Mouse (Mus musculus) embryonic fibroblast, embryonic 13.5 days (primary cell): ENCODE data around the gene Hoxb3. TPM values are rescaled to one million over a fixed set of nuclear protein-coding genes. Genes with fewer than 3 reads are reported as not detected.

Experiments
- H3K27ac ChIP-seq: 2 replicates; pipeline ENCODE4 v1.5.1; 2012; ENCODE audit warnings: low read length, control low read depth, inconsistent platforms; ENCODE audit not compliant: insufficient read depth
- H3K4me1 ChIP-seq: 2 replicates; pipeline ENCODE4 v1.6.1; 2011; ENCODE audit warnings: low read length; ENCODE audit not compliant: control insufficient read depth, insufficient read depth
- H3K4me3 ChIP-seq: 2 replicates; pipeline ENCODE4 v1.5.1; 2011; ENCODE audit warnings: mild to moderate bottlenecking, control low read depth, low read length; ENCODE audit not compliant: insufficient read depth
- CTCF ChIP-seq: IDR thresholded peaks from 2 replicates; pipeline ENCODE4 v1.5.1; 2011; ENCODE audit warnings: mild to moderate bottlenecking, control low read depth, low read length, moderate library complexity, borderline replicate concordance; ENCODE audit not compliant: insufficient read depth
- POLR2A ChIP-seq: IDR thresholded peaks from 2 replicates; pipeline ENCODE4 v1.6.1; 2011; ENCODE audit warnings: low read depth, mild to moderate bottlenecking, control low read depth, low read length, moderate library complexity
- polyA plus RNA-seq: library from polyadenylated mRNA; stranded (reverse); fragments of >200 nt; gene quantifications from 2 replicates; pipeline ENCODE4 v1.2.4, GENCODE M21; 2011; ENCODE audit warnings: low read depth; ENCODE audit not compliant: missing spikeins, insufficient read length

Gene Hoxb3
- polyA plus RNA-seq, 1 experiment: 19.1 TPM

GRCm38 (mm10) chr11:96281855-96282570, 41.1 kb upstream of the Hoxb3 start, which contains the start of gene Hoxb8:
Gene Hoxb8, plus strand, starts transcription at chr11:96281905.
- Histone ChIP-seq H3K27ac (no peak within 1 kb of the TSS), H3K4me3 (peak within 1 kb of the TSS; percentile 1), H3K4me1 (no peaks in the 10 kb centered on the region)
- no peak for TF ChIP-seq CTCF
- no peak for TF ChIP-seq POLR2A

- peak overlapping the region; percentile 1; the same call in 1 of the 2 replicates for H3K27ac ChIP-seq
- no peaks in the 10 kb centered on the region for H3K4me1 ChIP-seq
- peak overlapping the region; percentile 53 for H3K4me3 ChIP-seq
- TF ChIP-seq CTCF: no peak
- no peak for TF ChIP-seq POLR2A
These were observed 40.2 kb upstream of the Hoxb3 start for GRCm38 (mm10) chr11:96282795-96283430.

GRCm38 (mm10) chr11:96284041-96284749, 38.9 kb upstream of the Hoxb3 start:
- H3K4me1 ChIP-seq: no peaks in the 10 kb centered on the region
- TF ChIP-seq CTCF: no peak
- TF ChIP-seq POLR2A: no peak; the same call in 1 of the 2 replicates
- peak overlapping the region; percentile 49 for H3K4me3 ChIP-seq
- H3K27ac ChIP-seq: peak overlapping the region; percentile 94

- TF ChIP-seq POLR2A (peak; percentile 53), CTCF (no peak)
- Histone ChIP-seq H3K4me1 (no peaks in the 10 kb centered on the region), H3K27ac (peak overlapping the region; percentile 94), H3K4me3 (peak overlapping the region; percentile 49)
These were observed 38.1 kb upstream of the Hoxb3 start for GRCm38 (mm10) chr11:96284774-96285734.

GRCm38 (mm10) chr11:96285771-96286738, 37.1 kb upstream of the Hoxb3 start, which contains the start of gene Hoxb7:
Gene Hoxb7, plus strand, starts transcription at chr11:96286623.
- H3K4me3 ChIP-seq: peak within 1 kb of the TSS; percentile 40

GRCm38 (mm10) chr11:96286739-96287385, 36.3 kb upstream of the Hoxb3 start:
- Histone ChIP-seq H3K4me1 (no peaks in the 10 kb centered on the region), H3K27ac (peak overlapping the region; percentile 88), H3K4me3 (peak overlapping the region; percentile 35)
- TF ChIP-seq POLR2A (no peak), CTCF (no peak)

More at GRCm38 (mm10) chr11:96285771-96286738, 37.1 kb upstream of the Hoxb3 start, which contains the start of gene Hoxb7:
- H3K4me1 ChIP-seq: no peaks in the 10 kb centered on the region
- peak within 1 kb of the TSS; percentile 88 for H3K27ac ChIP-seq
- peak; percentile 35 for TF ChIP-seq POLR2A
- TF ChIP-seq CTCF: no peak

- no peak for TF ChIP-seq CTCF
- TF ChIP-seq POLR2A: no peak
- Histone ChIP-seq H3K27ac (no peak overlapping the region), H3K4me3 (peak overlapping the region; percentile 35), H3K4me1 (no peaks in the 10 kb centered on the region)
These were observed 35.7 kb upstream of the Hoxb3 start for GRCm38 (mm10) chr11:96287411-96287810.
